Mouse (Mus musculus): ENCODE results near the gene Gkn1. TPM values are rescaled to one million over a fixed set of nuclear protein-coding genes. Genes with fewer than 3 reads are reported as not detected.

Gkn1 gene
- polyA plus RNA-seq, 1 experiment, result not detected

DNA sequence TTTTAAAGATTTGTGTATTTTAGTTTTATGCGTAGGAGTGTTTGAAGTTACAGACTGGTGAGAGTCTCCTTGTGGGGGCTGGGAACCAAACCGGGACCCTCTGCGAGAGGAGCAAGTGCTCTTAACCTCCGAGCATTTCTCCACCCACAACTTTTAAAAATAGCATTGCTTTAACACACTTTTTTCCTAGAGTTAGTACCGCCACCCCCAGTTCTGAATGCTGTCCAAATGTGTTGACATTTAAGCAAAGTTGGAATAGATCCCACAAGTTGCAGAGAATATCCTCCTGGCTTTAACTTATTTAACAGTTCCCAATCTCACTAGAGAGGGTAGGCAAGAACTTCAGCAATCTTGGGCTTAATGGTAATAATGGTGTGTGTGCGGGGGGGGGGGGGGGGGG is 34.0 kb upstream of the Gkn1 start:
- H3K4me3 ChIP-seq (replicated peaks; ENCODE audit: extremely low read depth, low read depth, low read length), result no peak overlapping the region
- no peaks in the 10 kb centered on the region; the same call in 1 of the 2 replicates for H3K4me1 ChIP-seq (ENCODE audit: control insufficient read depth, insufficient read depth, low read length)
- 24% methylated on average over 6 of the region's 6 CpGs for WGBS
- no peak for DNase-seq
- TF ChIP-seq POLR2A (IDR thresholded peaks at IDR 0.05; ENCODE audit: borderline replicate concordance, extremely low read depth, low read depth, low read length) (no peak), CTCF (IDR thresholded peaks at IDR 0.05; ENCODE audit: insufficient read depth, low read length) (no peak)

DNA sequence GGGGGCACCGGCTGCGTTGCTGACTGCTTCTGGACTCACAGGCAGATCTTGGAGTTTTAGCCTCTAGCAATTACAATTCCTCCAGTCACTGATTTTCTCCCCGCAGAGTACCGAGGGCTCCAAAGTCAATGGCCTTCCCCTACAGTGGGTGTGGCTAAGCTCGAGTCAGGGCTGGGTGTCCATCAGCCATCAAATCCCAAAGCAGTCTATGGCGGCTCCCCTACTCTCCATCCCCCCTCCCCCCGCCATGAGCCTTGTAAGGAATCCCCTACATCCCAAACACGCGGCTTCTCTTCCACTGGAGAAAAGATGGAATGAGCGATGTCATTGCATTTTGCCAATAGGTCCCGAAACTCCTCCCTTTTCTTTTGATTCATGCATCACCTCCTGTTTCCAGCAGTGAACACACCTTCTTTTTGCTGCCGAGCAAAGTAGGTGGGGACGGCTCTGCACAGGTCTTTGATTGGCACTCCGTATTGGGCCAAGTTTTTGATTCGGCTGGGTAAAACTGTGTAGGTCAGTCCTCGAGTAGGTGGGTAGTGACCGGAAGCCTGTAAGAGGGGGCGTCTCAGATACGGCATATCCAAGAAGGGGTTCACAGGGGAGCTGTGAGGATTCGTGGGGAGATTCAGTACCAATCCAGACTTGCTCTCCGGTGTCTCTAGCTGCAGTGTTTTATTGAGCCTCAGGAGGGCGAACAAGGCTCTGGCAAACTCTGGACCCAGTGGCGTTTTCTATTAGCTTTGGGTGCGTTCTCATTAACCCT is 33.4 kb upstream of the Gkn1 start:
- H3K4me3 ChIP-seq (replicated peaks; ENCODE audit: extremely low read depth, low read depth, low read length), result no peak overlapping the region
- no peak for DNase-seq

DNA sequence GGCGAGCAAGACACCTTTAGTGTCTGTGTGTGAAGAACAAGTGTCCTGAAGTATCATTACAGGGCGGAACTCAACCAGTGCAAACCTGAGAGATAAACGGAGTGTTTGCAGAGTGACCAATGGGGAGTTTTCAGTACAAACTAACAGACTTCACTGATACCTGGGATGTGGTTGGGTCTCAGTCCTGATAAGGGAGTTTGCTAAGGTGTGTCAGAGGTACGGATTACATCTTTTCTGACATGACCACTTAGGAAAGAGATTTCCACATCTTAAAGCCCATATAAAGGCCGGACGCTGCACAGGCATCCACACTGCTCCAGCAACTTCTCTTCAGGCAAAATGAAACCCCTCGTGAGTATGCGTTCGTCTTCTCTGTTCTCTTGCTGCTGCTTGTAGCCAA is 22.3 kb upstream of the Gkn1 start, which contains the start of gene Gkn2:
Gkn2 (plus strand) TSS at position 301 of the 400 bp plus-strand sequence.
- 72% methylated on average over 9 of the region's 9 CpGs for WGBS
- TF ChIP-seq POLR2A (IDR thresholded peaks at IDR 0.05; ENCODE audit: borderline replicate concordance, extremely low read depth, low read depth, low read length) (no peak), CTCF (IDR thresholded peaks at IDR 0.05; ENCODE audit: insufficient read depth, low read length) (no peak)
- no peak for DNase-seq
- no peaks in the 10 kb centered on the region for H3K4me1 ChIP-seq (ENCODE audit: control insufficient read depth, insufficient read depth, low read length)
- no peak within 1 kb of the TSS for H3K4me3 ChIP-seq (replicated peaks; ENCODE audit: extremely low read depth, low read depth, low read length)

More for the DNA sequence above, 33.4 kb upstream of the Gkn1 start:
- no peaks in the 10 kb centered on the region; the same call in 1 of the 2 replicates for H3K4me1 ChIP-seq (ENCODE audit: control insufficient read depth, insufficient read depth, low read length)
- 9% methylated on average over 24 of the region's 24 CpGs for WGBS
- no peak for TF ChIP-seq POLR2A (IDR thresholded peaks at IDR 0.05; ENCODE audit: borderline replicate concordance, extremely low read depth, low read depth, low read length)
- TF ChIP-seq CTCF (IDR thresholded peaks at IDR 0.05; ENCODE audit: insufficient read depth, low read length), result peak; percentile 65

DNA sequence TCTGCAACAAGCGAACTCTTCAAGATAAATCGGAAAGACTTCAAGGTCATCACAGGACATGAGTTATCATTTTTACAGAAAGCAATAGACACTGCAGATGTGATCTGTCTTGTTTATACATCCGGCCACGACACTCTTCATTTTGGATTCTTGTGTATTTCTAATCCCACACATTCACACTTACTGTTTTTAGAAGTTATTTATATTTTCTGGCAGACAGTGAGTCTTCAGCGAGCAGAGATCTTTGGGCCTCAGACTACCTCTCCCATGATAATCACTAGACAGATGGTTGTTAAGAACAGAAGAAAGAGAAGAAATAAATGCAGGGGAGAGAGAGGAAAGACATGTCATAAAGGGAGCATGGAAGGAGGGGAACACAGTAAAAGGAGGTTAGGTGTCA is 18.5 kb upstream of the Gkn1 start:
- DNase-seq, result no peak
- Histone ChIP-seq H3K4me1 (ENCODE audit: control insufficient read depth, insufficient read depth, low read length) (no peaks in the 10 kb centered on the region), H3K4me3 (replicated peaks; ENCODE audit: extremely low read depth, low read depth, low read length) (no peak overlapping the region)
- WGBS, result 76% methylated on average over 5 of the region's 5 CpGs
- TF ChIP-seq CTCF (IDR thresholded peaks at IDR 0.05; ENCODE audit: insufficient read depth, low read length), result no peak
- no peak for TF ChIP-seq POLR2A (IDR thresholded peaks at IDR 0.05; ENCODE audit: borderline replicate concordance, extremely low read depth, low read depth, low read length)

- Histone ChIP-seq H3K4me3 (replicated peaks; ENCODE audit: extremely low read depth, low read depth, low read length) (no peak overlapping the region), H3K4me1 (ENCODE audit: control insufficient read depth, insufficient read depth, low read length) (no peaks in the 10 kb centered on the region)
- TF ChIP-seq POLR2A (IDR thresholded peaks at IDR 0.05; ENCODE audit: borderline replicate concordance, extremely low read depth, low read depth, low read length) (no peak), CTCF (IDR thresholded peaks at IDR 0.05; ENCODE audit: insufficient read depth, low read length) (no peak)
- DNase-seq, result no peak
- 64% methylated on average over 5 of the region's 5 CpGs for WGBS
Observed at GRCm38 (mm10) chr6:87354441-87354840, 3.7 kb upstream of the Gkn1 start.

DNA sequence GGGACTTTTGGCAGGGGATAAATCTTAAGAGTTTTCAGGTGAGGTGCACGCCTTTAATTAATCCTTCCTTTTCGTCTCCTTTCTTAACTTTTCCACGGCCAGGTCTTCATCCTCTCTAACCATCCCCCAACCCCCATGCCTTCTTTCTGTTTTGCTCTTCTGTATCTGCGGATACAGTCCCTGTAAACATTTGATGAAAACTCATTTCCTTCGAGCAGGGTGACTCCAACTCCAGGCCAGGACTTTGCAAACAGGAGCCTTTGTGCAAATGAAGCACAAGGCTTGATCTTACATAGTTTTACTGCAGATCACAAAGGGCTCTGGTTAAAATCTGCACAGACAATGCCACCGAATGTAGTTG is 14.8 kb downstream of the Gkn1 start:
- TF ChIP-seq CTCF (IDR thresholded peaks at IDR 0.05; ENCODE audit: insufficient read depth, low read length), result no peak
- TF ChIP-seq POLR2A (IDR thresholded peaks at IDR 0.05; ENCODE audit: borderline replicate concordance, extremely low read depth, low read depth, low read length), result no peak
- peak overlapping the region; percentile 52 for H3K4me3 ChIP-seq (replicated peaks; ENCODE audit: extremely low read depth, low read depth, low read length)
- 14% methylated on average over 6 of the region's 6 CpGs for WGBS
- peaks cover 17% of the 10 kb centered on the region for H3K4me1 ChIP-seq (ENCODE audit: control insufficient read depth, insufficient read depth, low read length)
- DNase-seq, result no peak

GRCm38 (mm10) chr6:87335091-87335934 is 15.4 kb downstream of the Gkn1 start, which contains the start of gene Antxr1:
Gene Antxr1 (minus strand): TSS chr6:87335821.
- DNase-seq, result peak; percentile 74
- Histone ChIP-seq H3K4me3 (replicated peaks; ENCODE audit: extremely low read depth, low read depth, low read length) (peak within 1 kb of the TSS; percentile 92), H3K4me1 (ENCODE audit: control insufficient read depth, insufficient read depth, low read length) (peaks cover 17% of the 10 kb centered on the region)
- TF ChIP-seq POLR2A (IDR thresholded peaks at IDR 0.05; ENCODE audit: borderline replicate concordance, extremely low read depth, low read depth, low read length) (peak; percentile 29; the same call in 1 of the 2 replicates), CTCF (IDR thresholded peaks at IDR 0.05; ENCODE audit: insufficient read depth, low read length) (peak; percentile 31)
- under 1% methylated on average over 53 of the region's 54 CpGs for WGBS

GRCm38 (mm10) chr6:87334361-87335090 is 16.2 kb downstream of the Gkn1 start:
- 10% methylated on average over 11 of the region's 11 CpGs for WGBS
- peaks cover 17% of the 10 kb centered on the region for H3K4me1 ChIP-seq (ENCODE audit: control insufficient read depth, insufficient read depth, low read length)
- no peak for TF ChIP-seq POLR2A (IDR thresholded peaks at IDR 0.05; ENCODE audit: borderline replicate concordance, extremely low read depth, low read depth, low read length)
- no peak for TF ChIP-seq CTCF (IDR thresholded peaks at IDR 0.05; ENCODE audit: insufficient read depth, low read length)
- peak; percentile 31 for DNase-seq
- H3K4me3 ChIP-seq (replicated peaks; ENCODE audit: extremely low read depth, low read depth, low read length), result peak overlapping the region; percentile 92

- 20% methylated on average over 2 of the region's 2 CpGs for WGBS
- Histone ChIP-seq H3K4me1 (ENCODE audit: control insufficient read depth, insufficient read depth, low read length) (peaks cover 27% of the 10 kb centered on the region), H3K4me3 (replicated peaks; ENCODE audit: extremely low read depth, low read depth, low read length) (no peak overlapping the region)
- DNase-seq, result no peak
- TF ChIP-seq CTCF (IDR thresholded peaks at IDR 0.05; ENCODE audit: insufficient read depth, low read length), result no peak
- no peak for TF ChIP-seq POLR2A (IDR thresholded peaks at IDR 0.05; ENCODE audit: borderline replicate concordance, extremely low read depth, low read depth, low read length)
Observed at GRCm38 (mm10) chr6:87332380-87332779, 18.4 kb downstream of the Gkn1 start.

Measured in lung, adult 2 months (tissue).